Mouse (Mus musculus): ENCODE data around the gene Znhit3.

Znhit3 gene

GRCm38 (mm10) chr11:84873042-84873833 lies 42.9 kb downstream of the Znhit3 start:
- no peak for DNase-seq (ENCODE audit: low spot score)

DNA sequence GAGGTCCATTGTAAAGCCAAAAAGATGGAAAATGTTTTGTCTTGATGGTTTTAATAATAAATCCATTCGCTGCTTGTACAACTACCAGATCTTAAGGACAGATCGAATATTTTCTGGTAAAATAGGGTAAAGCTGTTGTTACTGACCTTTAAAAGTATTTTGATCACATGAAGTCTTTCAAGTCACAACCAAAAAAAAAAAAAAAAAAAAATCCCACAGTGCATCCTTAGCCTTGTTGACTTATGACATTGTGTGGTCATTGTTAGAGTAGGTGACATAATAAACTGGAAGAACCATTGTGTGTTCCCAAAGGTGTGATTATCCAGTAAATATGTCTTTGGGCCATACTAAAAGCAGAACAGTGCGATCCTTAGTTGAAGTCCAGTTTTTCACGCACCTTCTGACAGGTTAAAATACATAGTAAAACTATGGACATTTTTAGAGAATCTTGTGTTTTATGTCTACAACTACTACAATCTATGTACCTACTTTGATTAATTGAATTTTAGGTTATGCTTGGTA lies 44.6 kb downstream of the Znhit3 start:
- DNase-seq (ENCODE audit: low spot score) = no peak

GRCm38 (mm10) chr11:84871046-84871445 lies 45.1 kb downstream of the Znhit3 start:
- DNase-seq (ENCODE audit: low spot score) = peak; percentile 75

DNA sequence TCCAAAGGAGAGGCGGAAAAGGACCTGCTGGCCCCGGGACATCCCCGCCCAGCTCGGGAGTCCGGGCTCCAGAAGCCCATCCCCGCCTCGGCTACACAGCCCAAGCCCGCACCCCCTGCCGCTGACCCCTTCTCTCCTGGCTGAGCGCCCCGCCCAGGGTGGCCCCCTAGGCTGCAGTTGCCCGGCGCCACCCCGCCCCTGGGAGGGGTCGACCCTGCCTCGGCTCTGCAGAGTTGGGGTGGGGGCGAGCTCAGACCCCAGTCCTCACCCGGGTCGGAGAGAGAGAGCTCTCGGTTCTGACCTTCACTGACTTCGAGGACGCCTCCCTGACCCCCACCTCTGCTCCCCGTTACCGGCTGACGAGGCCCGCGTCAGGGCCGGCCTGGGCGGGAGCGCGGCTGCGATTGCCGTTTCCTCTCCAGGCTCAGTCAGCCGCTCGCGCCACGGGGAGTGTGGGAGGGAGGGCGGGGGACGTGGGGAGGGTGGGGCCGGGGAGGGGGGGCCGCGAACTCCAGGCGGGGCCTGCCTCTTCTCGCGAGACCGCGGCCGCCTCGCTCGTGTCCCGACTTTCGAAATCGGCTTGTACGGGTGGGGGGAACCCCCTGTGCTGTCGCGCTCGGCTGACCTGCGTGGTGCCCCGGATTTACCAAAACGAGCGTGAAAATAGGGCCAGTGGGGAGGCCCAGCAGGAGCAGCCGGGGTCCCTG lies 45.7 kb downstream of the Znhit3 start, which contains the start of gene Ggnbp2:
Ggnbp2 (minus strand) TSS at position 481 of the 707 bp plus-strand sequence.
- peak; percentile 90 for DNase-seq (ENCODE audit: low spot score)

GRCm38 (mm10) chr11:84869537-84870232 lies 46.5 kb downstream of the Znhit3 start:
- peak; percentile 96 for DNase-seq (ENCODE audit: low spot score)

- peak; percentile 26 for DNase-seq (ENCODE audit: low spot score)
Measured at GRCm38 (mm10) chr11:84868786-84869259, 47.3 kb downstream of the Znhit3 start.

DNA sequence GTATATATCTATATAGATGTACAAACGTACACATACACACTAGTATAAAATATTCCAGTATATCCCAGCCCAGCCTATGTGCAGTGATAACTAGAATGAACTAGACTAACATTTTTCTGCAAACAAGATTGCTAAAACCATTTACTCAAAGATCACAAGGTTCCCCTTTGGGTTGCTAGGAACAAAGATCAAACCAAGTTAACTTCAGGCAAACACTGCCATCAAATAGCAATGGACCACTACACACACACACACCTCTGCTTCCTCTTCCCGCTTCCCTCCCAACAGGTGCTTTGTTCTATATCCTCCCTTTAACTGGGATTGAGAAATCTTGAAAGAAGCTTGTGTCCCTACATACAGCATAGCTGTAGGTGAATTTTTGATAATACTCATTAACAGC lies 48.6 kb downstream of the Znhit3 start:
- no peak for DNase-seq (ENCODE audit: low spot score)

GRCm38 (mm10) chr11:84865268-84865667 lies 50.9 kb downstream of the Znhit3 start:
- no peak for DNase-seq (ENCODE audit: low spot score)

Measured in embryo, embryonic 10.5 days (tissue).